Mouse (Mus musculus): ENCODE measurements around the gene Cryaa. TPM values are rescaled to one million over a fixed set of nuclear protein-coding genes. Genes with fewer than 3 reads are reported as not detected.

Gene Cryaa
- polyA plus RNA-seq, 1 experiment from 2014 or later, result 0.20 TPM

DNA sequence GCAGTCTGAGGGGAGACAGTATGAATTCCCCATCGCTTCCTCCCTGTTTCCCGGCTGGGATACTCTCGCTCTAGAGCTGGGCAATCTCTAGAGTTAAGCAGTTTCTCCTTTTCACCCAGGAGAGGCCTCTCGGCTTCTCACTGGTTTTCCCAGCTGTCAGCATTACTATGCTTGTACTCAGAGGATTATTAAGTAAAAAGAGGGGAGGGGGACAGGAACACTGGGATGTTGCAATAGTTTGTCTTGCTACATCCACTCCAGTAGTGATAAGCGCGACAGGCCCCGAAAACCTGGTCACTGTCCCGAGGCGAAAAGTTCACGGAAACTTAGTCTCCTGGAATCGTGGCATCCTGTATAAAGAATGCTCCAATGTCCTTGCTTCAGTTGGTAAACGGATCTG, 5.3 kb upstream of the Cryaa start:
- WGBS, result 89% methylated on average over 12 of the region's 12 CpGs
- Histone ChIP-seq H3K27me3 (ENCODE audit: control insufficient read depth, insufficient read depth, low read length) (no peaks in the 10 kb centered on the region), H3K9ac (replicated peaks; ENCODE audit: low read depth, low read length) (no peak overlapping the region), H3K36me3 (ENCODE audit: control insufficient read depth, insufficient read depth, low read length) (no peaks in the 10 kb centered on the region), H3K27ac (ENCODE audit: low read depth, low read length) (no peak overlapping the region), H3K4me2 (ENCODE audit: low read depth, low read length) (no peak overlapping the region), H3K9me3 (ENCODE audit: control insufficient read depth, low read length) (no peaks in the 10 kb centered on the region), H3K4me3 (ENCODE audit: low read depth, low read length) (no peak overlapping the region), H3K4me1 (ENCODE audit: control insufficient read depth, insufficient read depth, low read length) (no peaks in the 10 kb centered on the region)
- no peak for ATAC-seq (ENCODE audit: low read depth)

DNA sequence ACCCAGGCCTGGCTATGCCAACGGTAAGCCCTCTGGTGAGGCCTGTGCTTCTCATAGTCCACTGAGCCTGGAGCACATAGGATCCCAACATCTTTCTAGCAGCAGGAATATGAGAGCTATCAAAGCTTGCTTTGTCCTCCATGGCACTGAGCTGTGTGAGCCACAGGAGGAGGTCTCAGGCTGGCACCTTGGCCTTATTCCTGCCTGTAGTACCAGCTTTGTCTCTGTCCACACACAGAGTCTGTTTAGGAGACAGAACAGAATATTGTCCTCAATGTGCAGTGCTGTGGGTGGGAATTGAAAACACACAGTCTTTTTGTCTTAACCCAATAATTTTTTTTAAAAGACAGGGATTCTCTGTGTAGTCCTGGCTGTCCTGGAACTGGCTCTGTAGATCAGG, 3.2 kb upstream of the Cryaa start:
- no peak for ATAC-seq (ENCODE audit: low read depth)
- no peaks in the 10 kb centered on the region for H3K27me3 ChIP-seq (ENCODE audit: control insufficient read depth, insufficient read depth, low read length)
- H3K4me2 ChIP-seq (ENCODE audit: low read depth, low read length), result no peak overlapping the region
- no peaks in the 10 kb centered on the region for H3K9me3 ChIP-seq (ENCODE audit: control insufficient read depth, low read length)
- no peak overlapping the region for H3K4me3 ChIP-seq (ENCODE audit: low read depth, low read length)
- no peak overlapping the region for H3K9ac ChIP-seq (replicated peaks; ENCODE audit: low read depth, low read length)
- no peaks in the 10 kb centered on the region for H3K36me3 ChIP-seq (ENCODE audit: control insufficient read depth, insufficient read depth, low read length)
- 76% methylated on average over 1 of the region's 1 CpGs for WGBS
- H3K27ac ChIP-seq (ENCODE audit: low read depth, low read length), result no peak overlapping the region
- no peaks in the 10 kb centered on the region for H3K4me1 ChIP-seq (ENCODE audit: control insufficient read depth, insufficient read depth, low read length)

DNA sequence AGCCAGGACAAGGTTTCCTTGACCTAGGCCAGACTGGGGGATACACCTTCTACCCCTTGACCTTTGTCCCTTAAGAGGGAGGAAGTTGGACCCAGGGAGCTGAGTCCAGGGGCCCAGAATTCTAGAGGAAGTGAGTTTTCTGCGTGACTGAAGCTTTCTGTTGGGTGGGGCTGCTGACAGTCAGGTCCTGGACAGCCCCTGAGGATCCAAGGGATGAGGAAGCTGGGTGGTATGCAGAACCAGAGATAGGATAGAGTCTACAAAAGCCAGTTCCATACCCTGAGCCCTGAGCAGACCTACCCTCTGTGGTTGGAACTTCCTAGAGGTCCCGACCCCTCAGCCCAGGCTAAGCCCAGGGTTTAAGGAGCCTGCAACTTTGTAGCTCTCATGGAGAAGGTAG, 2.8 kb downstream of the Cryaa start:
- Histone ChIP-seq H3K4me1 (ENCODE audit: control insufficient read depth, insufficient read depth, low read length) (no peaks in the 10 kb centered on the region), H3K36me3 (ENCODE audit: control insufficient read depth, insufficient read depth, low read length) (no peaks in the 10 kb centered on the region), H3K4me2 (ENCODE audit: low read depth, low read length) (no peak overlapping the region), H3K4me3 (ENCODE audit: low read depth, low read length) (no peak overlapping the region), H3K9me3 (ENCODE audit: control insufficient read depth, low read length) (no peaks in the 10 kb centered on the region), H3K27ac (ENCODE audit: low read depth, low read length) (no peak overlapping the region), H3K27me3 (ENCODE audit: control insufficient read depth, insufficient read depth, low read length) (no peaks in the 10 kb centered on the region), H3K9ac (replicated peaks; ENCODE audit: low read depth, low read length) (no peak overlapping the region)
- no peak for ATAC-seq (ENCODE audit: low read depth)
- 82% methylated on average over 2 of the region's 2 CpGs for WGBS

DNA sequence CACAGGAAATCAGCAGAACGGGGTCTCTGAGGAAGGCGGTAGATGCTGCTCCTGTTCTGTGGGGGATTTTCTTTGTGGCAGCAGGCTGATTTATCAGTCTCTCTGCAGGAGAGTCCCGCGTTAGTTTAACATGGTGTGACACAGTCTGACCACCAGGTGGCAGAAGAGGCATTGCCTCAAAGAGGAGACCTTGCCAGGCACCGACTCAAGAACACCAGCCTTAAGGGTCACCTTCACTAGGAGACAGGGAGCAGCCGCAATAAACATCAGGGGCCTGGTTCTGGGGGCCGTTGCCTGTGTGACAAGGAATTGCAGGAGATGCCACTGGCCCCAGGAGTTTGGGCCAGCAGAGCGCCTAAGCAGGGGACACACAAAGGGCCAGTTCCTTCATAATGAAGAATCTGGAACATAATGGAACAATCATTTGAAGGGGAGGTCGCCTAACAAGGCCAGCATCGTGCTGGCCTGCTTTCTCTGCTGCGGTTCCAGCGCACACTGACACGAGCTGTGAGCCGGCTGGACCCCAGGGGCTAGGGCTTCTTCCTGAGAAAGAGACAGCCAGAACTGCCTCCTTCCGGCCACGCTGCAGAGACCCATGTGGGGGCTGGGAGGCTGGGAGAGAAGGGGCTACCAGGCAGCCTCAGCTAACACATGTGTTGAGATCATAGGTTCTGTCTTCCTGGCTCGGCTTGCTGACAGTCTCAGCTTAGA, 8.1 kb downstream of the Cryaa start:
- no peaks in the 10 kb centered on the region for H3K36me3 ChIP-seq (ENCODE audit: control insufficient read depth, insufficient read depth, low read length)
- H3K4me1 ChIP-seq (ENCODE audit: control insufficient read depth, insufficient read depth, low read length), result peaks cover 6% of the 10 kb centered on the region; the same call in 1 of the 2 replicates
- peak overlapping the region; percentile 66; the same call in 1 of the 2 replicates for H3K27ac ChIP-seq (ENCODE audit: low read depth, low read length)
- H3K27me3 ChIP-seq (ENCODE audit: control insufficient read depth, insufficient read depth, low read length), result no peaks in the 10 kb centered on the region
- H3K4me3 ChIP-seq (ENCODE audit: low read depth, low read length), result no peak overlapping the region
- peak; percentile 85 for ATAC-seq (ENCODE audit: low read depth)
- peak overlapping the region; percentile 37 for H3K9ac ChIP-seq (replicated peaks; ENCODE audit: low read depth, low read length)
- peak overlapping the region; percentile 28; the same call in 1 of the 2 replicates for H3K4me2 ChIP-seq (ENCODE audit: low read depth, low read length)
- no peaks in the 10 kb centered on the region for H3K9me3 ChIP-seq (ENCODE audit: control insufficient read depth, low read length)
- 18% methylated on average over 17 of the region's 17 CpGs for WGBS

DNA sequence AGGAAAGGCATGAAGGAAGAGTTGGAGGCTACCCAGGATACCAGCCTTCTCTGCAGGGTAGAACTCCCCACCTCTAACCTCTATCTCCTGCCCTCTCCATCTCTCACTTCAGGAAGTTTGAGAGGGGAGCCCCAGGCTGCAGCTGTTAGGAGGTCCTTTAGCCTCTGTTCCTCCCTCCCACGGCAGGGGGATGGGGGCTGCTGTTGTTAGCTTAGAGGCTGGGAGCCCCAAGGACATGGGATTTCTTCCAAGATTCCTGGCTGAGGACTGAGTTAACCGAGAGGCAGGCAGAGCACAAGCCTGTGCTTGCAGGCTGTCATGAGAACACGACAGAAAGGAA, 8.6 kb downstream of the Cryaa start:
- Histone ChIP-seq H3K27ac (ENCODE audit: low read depth, low read length) (peak overlapping the region; percentile 66; the same call in 1 of the 2 replicates), H3K27me3 (ENCODE audit: control insufficient read depth, insufficient read depth, low read length) (no peaks in the 10 kb centered on the region), H3K9me3 (ENCODE audit: control insufficient read depth, low read length) (no peaks in the 10 kb centered on the region), H3K4me1 (ENCODE audit: control insufficient read depth, insufficient read depth, low read length) (peaks cover 6% of the 10 kb centered on the region; the same call in 1 of the 2 replicates), H3K36me3 (ENCODE audit: control insufficient read depth, insufficient read depth, low read length) (no peaks in the 10 kb centered on the region), H3K9ac (replicated peaks; ENCODE audit: low read depth, low read length) (peak overlapping the region; percentile 37; the same call in 1 of the 2 replicates), H3K4me3 (ENCODE audit: low read depth, low read length) (no peak overlapping the region), H3K4me2 (ENCODE audit: low read depth, low read length) (0 out of 2 replicates have a peak overlapping the region, but pooled peaks have one; percentile 28)
- peak; percentile 9; the same call in 1 of the 2 replicates for ATAC-seq (ENCODE audit: low read depth)
- 36% methylated on average over 3 of the region's 3 CpGs for WGBS

DNA sequence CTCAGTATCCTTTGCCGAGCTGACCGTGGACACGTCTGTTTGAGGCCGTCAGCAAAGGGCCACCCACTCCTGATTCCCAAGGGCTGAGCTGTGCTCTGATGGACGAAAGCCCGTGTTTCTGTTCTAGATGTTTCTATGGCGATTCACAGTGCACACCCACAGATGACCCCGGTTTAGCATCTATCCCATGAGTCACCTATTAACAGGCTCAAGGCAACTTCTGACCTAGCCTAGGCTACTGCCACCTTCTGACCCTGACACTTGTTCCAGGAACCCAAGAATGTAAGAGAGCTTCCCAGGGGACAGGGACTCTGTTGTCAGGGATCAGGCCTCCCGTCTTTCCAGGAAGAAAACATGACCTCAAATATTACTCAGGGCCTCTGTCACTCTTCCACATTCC, 10.5 kb downstream of the Cryaa start:
- Histone ChIP-seq H3K36me3 (ENCODE audit: control insufficient read depth, insufficient read depth, low read length) (no peaks in the 10 kb centered on the region), H3K27me3 (ENCODE audit: control insufficient read depth, insufficient read depth, low read length) (no peaks in the 10 kb centered on the region), H3K4me2 (ENCODE audit: low read depth, low read length) (no peak overlapping the region), H3K4me3 (ENCODE audit: low read depth, low read length) (no peak overlapping the region), H3K4me1 (ENCODE audit: control insufficient read depth, insufficient read depth, low read length) (peaks cover 6% of the 10 kb centered on the region; the same call in 1 of the 2 replicates), H3K9me3 (ENCODE audit: control insufficient read depth, low read length) (no peaks in the 10 kb centered on the region), H3K9ac (replicated peaks; ENCODE audit: low read depth, low read length) (no peak overlapping the region), H3K27ac (ENCODE audit: low read depth, low read length) (no peak overlapping the region)
- no peak for ATAC-seq (ENCODE audit: low read depth)
- WGBS, result 74% methylated on average over 9 of the region's 9 CpGs

DNA sequence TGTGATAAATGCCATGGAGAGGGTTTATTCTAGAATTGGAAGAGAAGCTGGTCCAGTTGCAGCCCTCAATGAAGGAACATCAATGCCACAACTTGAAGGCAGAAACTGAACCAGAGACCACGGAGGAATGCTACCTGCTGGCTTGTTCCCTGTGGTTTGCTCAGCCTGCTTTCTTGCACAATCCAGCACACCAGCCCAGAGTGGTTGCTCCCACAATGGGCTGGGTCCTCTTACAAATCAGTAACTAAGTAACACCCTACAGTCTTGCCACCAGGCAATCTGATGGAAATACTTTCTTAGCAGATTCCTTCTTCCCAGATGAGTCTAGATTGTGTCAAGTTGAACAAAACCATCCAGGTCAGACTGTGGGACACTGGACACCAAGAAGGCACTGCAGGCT, 12.0 kb downstream of the Cryaa start:
- H3K4me2 ChIP-seq (ENCODE audit: low read depth, low read length), result no peak overlapping the region
- H3K27me3 ChIP-seq (ENCODE audit: control insufficient read depth, insufficient read depth, low read length), result no peaks in the 10 kb centered on the region
- H3K4me3 ChIP-seq (ENCODE audit: low read depth, low read length), result no peak overlapping the region
- peaks cover 12% of the 10 kb centered on the region; the same call in 1 of the 2 replicates for H3K4me1 ChIP-seq (ENCODE audit: control insufficient read depth, insufficient read depth, low read length)
- ATAC-seq (ENCODE audit: low read depth), result no peak
- H3K36me3 ChIP-seq (ENCODE audit: control insufficient read depth, insufficient read depth, low read length), result no peaks in the 10 kb centered on the region
- H3K9ac ChIP-seq (replicated peaks; ENCODE audit: low read depth, low read length), result no peak overlapping the region
- H3K27ac ChIP-seq (ENCODE audit: low read depth, low read length), result no peak overlapping the region
- WGBS, result 71% methylated on average over 1 of the region's 1 CpGs
- H3K9me3 ChIP-seq (ENCODE audit: control insufficient read depth, low read length), result no peaks in the 10 kb centered on the region

DNA sequence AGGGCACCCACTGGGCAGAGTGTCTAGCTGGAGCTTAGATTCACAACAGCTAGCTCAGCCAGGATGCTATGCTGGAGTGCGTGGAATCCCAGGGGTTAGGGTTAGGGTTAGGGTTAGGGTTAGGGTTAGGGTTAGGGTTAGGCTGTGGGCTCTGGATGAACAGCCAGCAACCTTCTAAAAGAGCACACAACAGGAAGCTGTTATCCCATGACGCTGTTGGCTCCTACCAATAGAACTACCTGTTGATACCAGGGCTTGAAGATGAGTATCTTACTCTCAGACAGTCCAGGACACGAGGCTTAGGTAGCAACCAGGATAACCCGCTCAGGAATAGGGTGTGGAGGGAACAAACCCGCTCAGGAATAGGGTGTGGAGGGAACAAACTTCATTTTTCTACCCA, 15.3 kb downstream of the Cryaa start:
- Histone ChIP-seq H3K27me3 (ENCODE audit: control insufficient read depth, insufficient read depth, low read length) (no peaks in the 10 kb centered on the region), H3K36me3 (ENCODE audit: control insufficient read depth, insufficient read depth, low read length) (no peaks in the 10 kb centered on the region), H3K4me1 (ENCODE audit: control insufficient read depth, insufficient read depth, low read length) (0 out of 2 replicates have a peak, but pooled peaks cover 6% of the 10 kb centered on the region), H3K9ac (replicated peaks; ENCODE audit: low read depth, low read length) (no peak overlapping the region), H3K27ac (ENCODE audit: low read depth, low read length) (no peak overlapping the region), H3K9me3 (ENCODE audit: control insufficient read depth, low read length) (no peaks in the 10 kb centered on the region), H3K4me3 (ENCODE audit: low read depth, low read length) (no peak overlapping the region), H3K4me2 (ENCODE audit: low read depth, low read length) (no peak overlapping the region; the same call in 1 of the 2 replicates)
- 47% methylated on average over 5 of the region's 5 CpGs for WGBS
- peak; percentile 28; the same call in 1 of the 2 replicates for ATAC-seq (ENCODE audit: low read depth)

DNA sequence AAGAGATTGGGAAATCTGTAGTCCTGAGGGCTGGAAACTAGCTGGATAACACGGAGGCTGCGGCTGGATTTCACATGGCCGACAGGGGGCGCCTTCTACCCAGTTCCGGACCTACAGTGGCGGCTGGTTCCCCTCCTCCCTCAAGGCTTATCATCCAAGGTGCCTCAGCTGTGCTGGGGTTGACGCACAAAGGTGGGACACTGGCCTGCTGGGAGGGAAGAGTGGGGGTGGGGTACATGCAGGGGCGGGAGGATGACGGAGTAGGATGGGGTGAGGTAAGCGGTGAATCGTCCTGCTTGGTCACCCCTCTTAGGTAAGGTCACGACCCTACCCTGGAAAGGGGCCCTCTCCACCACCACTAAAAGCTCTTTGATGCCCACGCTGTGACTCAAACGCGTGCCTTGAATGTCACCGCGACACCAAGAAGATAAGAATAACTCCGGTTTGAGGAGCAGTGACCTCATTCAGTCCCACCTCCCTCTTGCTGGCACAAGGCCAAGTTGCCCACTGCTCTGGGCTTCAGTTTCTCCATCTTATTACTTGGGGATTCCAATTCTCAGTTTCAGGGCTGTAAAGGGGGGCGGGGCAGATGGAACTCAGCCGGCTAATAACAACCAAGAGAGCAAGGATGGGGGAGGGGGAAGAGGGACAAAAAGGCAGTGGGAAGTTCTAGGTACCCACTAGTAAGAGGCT, 15.9 kb downstream of the Cryaa start:
- Histone ChIP-seq H3K27ac (ENCODE audit: low read depth, low read length) (no peak overlapping the region), H3K27me3 (ENCODE audit: control insufficient read depth, insufficient read depth, low read length) (no peaks in the 10 kb centered on the region), H3K9ac (replicated peaks; ENCODE audit: low read depth, low read length) (no peak overlapping the region), H3K9me3 (ENCODE audit: control insufficient read depth, low read length) (no peaks in the 10 kb centered on the region), H3K4me1 (ENCODE audit: control insufficient read depth, insufficient read depth, low read length) (0 out of 2 replicates have a peak, but pooled peaks cover 9% of the 10 kb centered on the region), H3K4me2 (ENCODE audit: low read depth, low read length) (peak overlapping the region; percentile 28), H3K36me3 (ENCODE audit: control insufficient read depth, insufficient read depth, low read length) (no peaks in the 10 kb centered on the region), H3K4me3 (ENCODE audit: low read depth, low read length) (no peak overlapping the region)
- peak; percentile 77 for ATAC-seq (ENCODE audit: low read depth)
- 2% methylated on average over 19 of the region's 20 CpGs for WGBS

Measured in neural tube, embryonic 14.5 days (tissue).